Mouse (Mus musculus): ENCODE data around the gene Pex11b. TPM values are rescaled to one million over a fixed set of nuclear protein-coding genes. Genes with fewer than 3 reads are reported as not detected.
"Not testable (repeated sequence)": the region's sequence is repeated elsewhere in the genome, so short reads cannot be mapped to it uniquely, and the experiment has no call there.

The Pex11b gene
- polyA plus RNA-seq, 1 experiment from 2014 or later: 56.6 TPM

DNA sequence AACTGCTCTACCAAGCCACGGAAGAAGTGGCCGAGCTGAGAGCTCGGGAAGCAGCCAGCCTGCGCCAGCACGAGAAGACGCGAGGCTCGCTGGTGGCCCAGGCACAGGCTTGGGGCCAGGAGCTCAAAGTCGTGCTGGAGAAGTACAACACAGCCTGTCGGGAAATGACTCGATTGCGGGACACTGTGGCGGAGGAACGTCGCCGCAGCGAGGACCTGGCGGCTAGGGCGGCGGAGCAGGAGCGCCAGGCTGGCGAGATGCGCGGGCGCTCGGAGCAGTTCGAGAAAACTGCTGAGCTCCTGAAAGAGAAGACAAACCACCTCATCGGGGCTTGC lies 49.6 kb downstream of the Pex11b start:
- H3K4me3 ChIP-seq (ENCODE audit: low read depth, low read length): peak overlapping the region; percentile 5; the same call in 1 of the 2 replicates
- TF ChIP-seq CTCF (IDR thresholded peaks at IDR 0.05) (no peak), EP300 (IDR thresholded peaks at IDR 0.05) (no peak)
- DNase-seq (ENCODE audit: low spot score): no peak
- 10% methylated on average over 28 of the region's 28 CpGs for WGBS
- H3K9ac ChIP-seq (replicated peaks; ENCODE audit: low read depth): no peak overlapping the region
- no peak overlapping the region for H3K27ac ChIP-seq (ENCODE audit: low read length)
- no peaks in the 10 kb centered on the region for H3K9me3 ChIP-seq (ENCODE audit: low read length)
- H3K4me2 ChIP-seq (replicated peaks; ENCODE audit: low read depth, low read length): peak overlapping the region; percentile 43
- H3K27me3 ChIP-seq (replicated peaks; ENCODE audit: insufficient read depth, low read length): peaks cover 3% of the 10 kb centered on the region; the same call in 1 of the 2 replicates
- ATAC-seq: no peak
- no peaks in the 10 kb centered on the region for H3K36me3 ChIP-seq (ENCODE audit: insufficient read depth, low read length)
- H3K4me1 ChIP-seq (ENCODE audit: insufficient read depth, low read depth, low read length): no peaks in the 10 kb centered on the region

DNA sequence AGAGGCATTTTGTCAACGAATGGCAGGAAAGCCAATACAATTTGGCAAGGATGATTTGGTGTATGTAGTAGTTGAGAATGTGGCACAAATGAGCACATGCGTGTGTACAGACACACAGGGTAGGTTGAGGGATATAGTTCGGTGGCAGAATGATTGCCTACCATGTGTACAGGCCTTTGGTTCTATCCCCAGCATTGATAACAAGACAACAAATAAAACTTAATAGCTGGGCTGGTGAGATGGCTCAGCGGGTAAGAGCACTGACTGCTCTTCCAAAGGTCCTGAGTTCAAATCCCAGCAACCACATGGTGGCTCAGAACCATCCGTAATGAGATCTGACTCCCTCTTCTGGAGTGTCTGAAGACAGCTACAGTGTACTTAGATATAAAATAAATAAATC lies 50.9 kb downstream of the Pex11b start:
- H3K4me2 ChIP-seq (replicated peaks; ENCODE audit: low read depth, low read length); H3K4me3 ChIP-seq (ENCODE audit: low read depth, low read length); H3K27ac ChIP-seq (ENCODE audit: low read length); H3K4me1 ChIP-seq (ENCODE audit: insufficient read depth, low read depth, low read length); H3K27me3 ChIP-seq (replicated peaks; ENCODE audit: insufficient read depth, low read length); DNase-seq (ENCODE audit: low spot score); H3K9me3 ChIP-seq (ENCODE audit: low read length); ATAC-seq; H3K9ac ChIP-seq (replicated peaks; ENCODE audit: low read depth); H3K36me3 ChIP-seq (ENCODE audit: insufficient read depth, low read length): not testable (repeated sequence)
- WGBS: 86% methylated on average over 5 of the region's 5 CpGs

DNA sequence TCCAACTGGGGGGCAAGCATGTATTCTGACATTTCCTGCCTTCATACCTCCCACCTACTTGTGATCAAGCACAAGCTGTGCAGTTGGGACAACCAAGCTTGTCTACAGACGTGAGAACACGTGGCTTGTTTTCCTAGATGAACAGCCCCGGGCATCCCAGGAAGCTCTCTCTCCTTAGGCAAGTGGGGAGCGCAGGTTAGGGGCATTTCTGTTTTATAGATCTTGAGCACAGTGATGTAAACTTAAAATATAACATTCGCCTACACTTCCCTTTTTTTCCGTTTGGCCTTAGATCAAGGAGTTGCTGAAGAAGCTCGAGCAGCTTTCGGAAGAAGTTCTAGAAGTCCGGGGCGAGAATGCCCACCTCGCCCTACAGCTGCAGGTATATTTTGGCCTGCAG lies 53.7 kb downstream of the Pex11b start:
- Histone ChIP-seq H3K4me1 (ENCODE audit: insufficient read depth, low read depth, low read length) (no peaks in the 10 kb centered on the region), H3K4me2 (replicated peaks; ENCODE audit: low read depth, low read length) (no peak overlapping the region), H3K27me3 (replicated peaks; ENCODE audit: insufficient read depth, low read length) (0 out of 2 replicates have a peak, but pooled peaks cover 3% of the 10 kb centered on the region), H3K9me3 (ENCODE audit: low read length) (no peaks in the 10 kb centered on the region), H3K27ac (ENCODE audit: low read length) (no peak overlapping the region), H3K36me3 (ENCODE audit: insufficient read depth, low read length) (no peaks in the 10 kb centered on the region), H3K4me3 (ENCODE audit: low read depth, low read length) (no peak overlapping the region), H3K9ac (replicated peaks; ENCODE audit: low read depth) (no peak overlapping the region)
- TF ChIP-seq EP300 (IDR thresholded peaks at IDR 0.05): no peak
- TF ChIP-seq CTCF (IDR thresholded peaks at IDR 0.05): no peak
- ATAC-seq: no peak
- WGBS: 74% methylated on average over 11 of the region's 11 CpGs
- no peak for DNase-seq (ENCODE audit: low spot score)

DNA sequence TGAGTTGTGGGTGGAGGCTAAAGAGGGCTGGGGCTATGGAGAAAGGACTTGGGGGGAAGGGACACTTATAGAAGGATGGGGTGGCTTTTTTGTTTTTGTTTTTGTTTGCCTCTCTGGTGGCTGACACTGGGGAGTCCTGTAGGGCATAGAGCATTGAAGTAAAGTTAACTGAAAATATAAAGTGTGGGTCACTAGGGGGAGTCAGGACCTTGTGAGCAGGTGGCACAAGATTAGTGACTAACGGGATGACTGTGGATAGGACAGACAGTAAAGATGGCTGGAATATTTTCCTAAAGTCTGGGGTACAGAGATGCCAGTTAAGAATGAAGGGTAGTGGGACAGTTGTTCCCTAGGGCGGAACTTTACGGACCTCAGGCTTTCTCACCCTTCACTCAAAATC lies 55.1 kb downstream of the Pex11b start:
- no peak overlapping the region for H3K4me2 ChIP-seq (replicated peaks; ENCODE audit: low read depth, low read length)
- H3K9me3 ChIP-seq (ENCODE audit: low read length): no peaks in the 10 kb centered on the region
- H3K27me3 ChIP-seq (replicated peaks; ENCODE audit: insufficient read depth, low read length): 0 out of 2 replicates have a peak, but pooled peaks cover 3% of the 10 kb centered on the region
- H3K36me3 ChIP-seq (ENCODE audit: insufficient read depth, low read length): no peaks in the 10 kb centered on the region
- no peak overlapping the region for H3K4me3 ChIP-seq (ENCODE audit: low read depth, low read length)
- no peaks in the 10 kb centered on the region for H3K4me1 ChIP-seq (ENCODE audit: insufficient read depth, low read depth, low read length)
- ATAC-seq (no peak), DNase-seq (ENCODE audit: low spot score) (no peak)
- H3K27ac ChIP-seq (ENCODE audit: low read length): no peak overlapping the region
- TF ChIP-seq CTCF (IDR thresholded peaks at IDR 0.05) (peak; percentile 53), EP300 (IDR thresholded peaks at IDR 0.05) (no peak)
- 57% methylated on average over 3 of the region's 3 CpGs for whole genome bisulfite sequencing
- no peak overlapping the region for H3K9ac ChIP-seq (replicated peaks; ENCODE audit: low read depth)

DNA sequence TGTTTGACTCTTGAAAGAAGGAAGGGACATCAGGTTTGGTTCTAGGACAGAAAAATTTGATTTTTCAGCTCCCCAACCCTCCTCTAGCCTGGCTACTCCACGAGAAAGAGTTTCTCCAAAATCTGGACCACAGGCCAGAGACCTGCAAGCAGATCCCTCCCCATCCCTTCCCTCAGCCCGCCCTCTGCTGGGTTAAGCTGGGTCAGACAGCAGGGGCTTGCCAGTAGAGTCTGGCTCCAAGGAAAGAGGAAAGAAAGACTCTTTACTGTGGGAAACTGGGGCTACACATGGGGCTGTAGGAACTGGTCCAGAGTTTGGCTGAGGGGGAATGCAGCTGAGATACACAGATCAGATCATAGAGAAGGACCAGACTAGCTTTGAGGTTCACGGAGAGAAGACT lies 57.3 kb downstream of the Pex11b start:
- H3K27ac ChIP-seq (ENCODE audit: low read length): no peak overlapping the region
- WGBS: 21% methylated on average over 3 of the region's 3 CpGs
- DNase-seq (ENCODE audit: low spot score): no peak
- no peaks in the 10 kb centered on the region for H3K27me3 ChIP-seq (replicated peaks; ENCODE audit: insufficient read depth, low read length)
- no peaks in the 10 kb centered on the region for H3K9me3 ChIP-seq (ENCODE audit: low read length)
- no peaks in the 10 kb centered on the region for H3K36me3 ChIP-seq (ENCODE audit: insufficient read depth, low read length)
- peaks cover 4% of the 10 kb centered on the region; the same call in 1 of the 2 replicates for H3K4me1 ChIP-seq (ENCODE audit: insufficient read depth, low read depth, low read length)
- no peak overlapping the region for H3K4me2 ChIP-seq (replicated peaks; ENCODE audit: low read depth, low read length)
- H3K4me3 ChIP-seq (ENCODE audit: low read depth, low read length): no peak overlapping the region
- no peak overlapping the region for H3K9ac ChIP-seq (replicated peaks; ENCODE audit: low read depth)
- no peak for TF ChIP-seq EP300 (IDR thresholded peaks at IDR 0.05)
- TF ChIP-seq CTCF (IDR thresholded peaks at IDR 0.05): peak; percentile 54
- no peak for ATAC-seq

- H3K27me3 ChIP-seq (replicated peaks; ENCODE audit: insufficient read depth, low read length): no peaks in the 10 kb centered on the region
- H3K9ac ChIP-seq (replicated peaks; ENCODE audit: low read depth): no peak overlapping the region
- H3K4me1 ChIP-seq (ENCODE audit: insufficient read depth, low read depth, low read length): peaks cover 4% of the 10 kb centered on the region; the same call in 1 of the 2 replicates
- H3K27ac ChIP-seq (ENCODE audit: low read length): no peak overlapping the region
- TF ChIP-seq CTCF (IDR thresholded peaks at IDR 0.05) (no peak), EP300 (IDR thresholded peaks at IDR 0.05) (no peak)
- DNase-seq (ENCODE audit: low spot score) (no peak), ATAC-seq (no peak)
- no peaks in the 10 kb centered on the region for H3K36me3 ChIP-seq (ENCODE audit: insufficient read depth, low read length)
- no peak overlapping the region for H3K4me3 ChIP-seq (ENCODE audit: low read depth, low read length)
- no peaks in the 10 kb centered on the region for H3K9me3 ChIP-seq (ENCODE audit: low read length)
- WGBS: 55% methylated on average over 1 of the region's 1 CpGs
- no peak overlapping the region for H3K4me2 ChIP-seq (replicated peaks; ENCODE audit: low read depth, low read length)
These were observed 58.4 kb downstream of the Pex11b start for GRCm38 (mm10) chr3:96693579-96693978.

Other genes with a start within 250 kb of the Pex11b start
- 0.12 and 0.19 TPM in 2 replicates for gene BC107364, start 183.1 kb upstream of the Pex11b start, polyA plus RNA-seq (2015; fragmentation: Nextera tagmentation; extraction: Ambion mirVana)
- gene Hfe2, start 110.2 kb upstream of the Pex11b start, polyA plus RNA-seq (2015; fragmentation: Nextera tagmentation; extraction: Ambion mirVana): 0.27 and 0.35 TPM in 2 replicates
- 468 and 502 TPM in 2 replicates for gene Txnip, start 77.4 kb upstream of the Pex11b start, polyA plus RNA-seq (2015; fragmentation: Nextera tagmentation; extraction: Ambion mirVana)
- 0.73 and 0.78 TPM in 2 replicates for gene Gm16253, start 58.4 kb upstream of the Pex11b start, polyA plus RNA-seq (2015; fragmentation: Nextera tagmentation; extraction: Ambion mirVana)
- 36.7 and 43.2 TPM in 2 replicates for gene Polr3gl, start 41.2 kb upstream of the Pex11b start, polyA plus RNA-seq (2015; fragmentation: Nextera tagmentation; extraction: Ambion mirVana)
- 0.18 and 0.37 TPM in 2 replicates for gene Ankrd34a, start 38.7 kb upstream of the Pex11b start, polyA plus RNA-seq (2015; fragmentation: Nextera tagmentation; extraction: Ambion mirVana)
- 5.4 TPM in 2 replicates for gene Lix1l, start 34.2 kb upstream of the Pex11b start, polyA plus RNA-seq (2015; fragmentation: Nextera tagmentation; extraction: Ambion mirVana)
- 90.3 and 91.4 TPM in 2 replicates for gene Rbm8a, start 5.4 kb upstream of the Pex11b start, polyA plus RNA-seq (2015; fragmentation: Nextera tagmentation; extraction: Ambion mirVana)
- gene Gm42957, start 98 bp downstream of the Pex11b start, polyA plus RNA-seq (2015; fragmentation: Nextera tagmentation; extraction: Ambion mirVana): not detected in 2 replicates
- 0.31 TPM in 2 replicates for gene Itga10, start 10.2 kb downstream of the Pex11b start, polyA plus RNA-seq (2015; fragmentation: Nextera tagmentation; extraction: Ambion mirVana)
- 0.42 and 0.44 TPM in 2 replicates for gene Ankrd35, start 34.8 kb downstream of the Pex11b start, polyA plus RNA-seq (2015; fragmentation: Nextera tagmentation; extraction: Ambion mirVana)
- gene Pias3, start 61.0 kb downstream of the Pex11b start, polyA plus RNA-seq (2015; fragmentation: Nextera tagmentation; extraction: Ambion mirVana): 26.9 and 31.1 TPM in 2 replicates
- gene Nudt17, start 73.2 kb downstream of the Pex11b start, polyA plus RNA-seq (2015; fragmentation: Nextera tagmentation; extraction: Ambion mirVana): 5.3 and 5.8 TPM in 2 replicates
- 17.9 and 19.2 TPM in 2 replicates for gene Polr3c, start 92.3 kb downstream of the Pex11b start, polyA plus RNA-seq (2015; fragmentation: Nextera tagmentation; extraction: Ambion mirVana)
- 42.8 and 43.3 TPM in 2 replicates for gene Rnf115, start 92.3 kb downstream of the Pex11b start, polyA plus RNA-seq (2015; fragmentation: Nextera tagmentation; extraction: Ambion mirVana)
- gene Pdzk1, start 193.9 kb downstream of the Pex11b start, polyA plus RNA-seq (2015; fragmentation: Nextera tagmentation; extraction: Ambion mirVana): 0.06 and 0.17 TPM in 2 replicates
- gene Cd160, start 194.0 kb downstream of the Pex11b start, polyA plus RNA-seq (2015; fragmentation: Nextera tagmentation; extraction: Ambion mirVana): 0.39 and 0.42 TPM in 2 replicates

Measured in lung, postnatal 0 days (tissue).